Mouse (Mus musculus): ENCODE data around the gene Bcas3. TPM values are rescaled to one million over a fixed set of nuclear protein-coding genes. Genes with fewer than 3 reads are reported as not detected.
A peak's percentile ranks its signal among the peaks of the same experiment; 100 is the strongest.

Bcas3 gene
- polyA plus RNA-seq, 1 experiment from 2014 or later, result 26.0 TPM

DNA sequence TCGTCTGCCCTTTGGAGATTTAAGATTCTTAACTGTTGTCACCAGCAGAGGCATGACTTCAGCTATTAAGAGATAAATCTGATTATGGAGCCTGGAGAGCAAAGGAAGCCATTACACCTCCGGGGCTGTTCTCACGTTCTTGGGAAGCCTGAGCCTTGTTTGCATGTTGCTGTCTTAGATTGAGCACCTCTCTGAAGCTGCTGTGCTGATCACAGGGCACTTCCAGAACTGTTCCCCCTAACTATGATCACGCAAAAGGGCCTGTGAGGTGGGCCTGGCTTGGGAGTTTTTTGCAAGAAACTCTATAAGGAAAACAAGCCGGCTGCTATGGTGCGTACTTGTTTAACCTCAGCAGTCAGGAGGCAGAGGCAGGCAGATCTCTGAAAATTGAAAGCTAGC, 335.5 kb downstream of the Bcas3 start:
- 57% methylated on average over 6 of the region's 6 CpGs for WGBS
- Histone ChIP-seq H3K27ac (ENCODE audit: low read length) (no peak overlapping the region; the same call in 1 of the 2 replicates), H3K27me3 (replicated peaks; ENCODE audit: insufficient read depth, low read length) (no peaks in the 10 kb centered on the region), H3K9ac (replicated peaks; ENCODE audit: low read depth) (no peak overlapping the region), H3K9me3 (ENCODE audit: low read length) (no peaks in the 10 kb centered on the region), H3K4me1 (ENCODE audit: insufficient read depth, low read depth, low read length) (no peaks in the 10 kb centered on the region), H3K4me3 (ENCODE audit: low read depth, low read length) (no peak overlapping the region), H3K36me3 (ENCODE audit: insufficient read depth, low read length) (no peaks in the 10 kb centered on the region), H3K4me2 (replicated peaks; ENCODE audit: low read depth, low read length) (no peak overlapping the region)
- no peak for DNase-seq (ENCODE audit: low spot score)
- TF ChIP-seq CTCF (IDR thresholded peaks at IDR 0.05) (no peak), EP300 (IDR thresholded peaks at IDR 0.05) (no peak)
- ATAC-seq, result no peak

DNA sequence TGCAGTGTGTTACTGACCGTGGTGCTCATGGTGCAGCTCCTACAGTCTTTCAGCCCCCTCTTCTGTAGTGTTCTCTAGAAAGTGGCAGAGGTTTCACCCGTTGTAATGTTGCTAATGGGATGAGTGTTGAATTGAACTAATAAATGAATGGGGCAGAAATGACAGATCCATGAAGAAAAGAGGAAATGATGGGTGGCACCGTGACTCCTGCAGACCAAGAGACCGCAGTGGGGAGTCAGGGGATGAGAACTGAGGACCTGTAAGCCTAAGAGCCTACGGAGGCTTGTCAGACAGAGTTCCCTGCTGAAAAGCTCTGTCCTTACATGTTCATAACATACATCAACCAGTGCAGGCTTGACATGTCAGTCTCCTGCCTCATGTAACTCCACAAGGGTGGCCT, 336.3 kb downstream of the Bcas3 start:
- no peak for TF ChIP-seq EP300 (IDR thresholded peaks at IDR 0.05)
- no peak for TF ChIP-seq CTCF (IDR thresholded peaks at IDR 0.05)
- Histone ChIP-seq H3K9ac (replicated peaks; ENCODE audit: low read depth) (no peak overlapping the region), H3K27ac (ENCODE audit: low read length) (no peak overlapping the region), H3K36me3 (ENCODE audit: insufficient read depth, low read length) (no peaks in the 10 kb centered on the region), H3K4me1 (ENCODE audit: insufficient read depth, low read depth, low read length) (no peaks in the 10 kb centered on the region), H3K4me2 (replicated peaks; ENCODE audit: low read depth, low read length) (no peak overlapping the region), H3K9me3 (ENCODE audit: low read length) (no peaks in the 10 kb centered on the region), H3K27me3 (replicated peaks; ENCODE audit: insufficient read depth, low read length) (no peaks in the 10 kb centered on the region), H3K4me3 (ENCODE audit: low read depth, low read length) (no peak overlapping the region)
- WGBS, result 90% methylated on average over 5 of the region's 5 CpGs
- DNase-seq (ENCODE audit: low spot score) (no peak), ATAC-seq (no peak)

DNA sequence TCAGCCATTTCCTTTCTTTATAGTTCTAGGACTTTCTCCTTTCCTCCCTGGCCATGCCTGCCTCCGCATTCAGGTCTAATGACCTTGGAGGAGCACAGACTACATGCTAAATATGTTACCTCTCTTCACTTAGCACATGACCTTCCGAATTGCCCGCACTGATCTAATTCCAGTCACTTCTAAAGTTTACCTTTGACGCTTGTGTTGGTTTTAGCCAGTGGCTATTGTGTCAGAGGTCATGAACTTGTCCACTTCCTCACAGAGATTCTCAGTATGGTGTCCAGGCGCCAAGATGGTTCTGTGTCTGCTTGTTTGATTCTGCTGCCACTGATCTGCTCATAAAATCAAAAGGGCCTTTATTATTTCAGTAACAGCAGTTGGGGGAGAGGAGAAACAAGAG, 338.3 kb downstream of the Bcas3 start:
- Histone ChIP-seq H3K36me3 (ENCODE audit: insufficient read depth, low read length) (no peaks in the 10 kb centered on the region), H3K4me2 (replicated peaks; ENCODE audit: low read depth, low read length) (no peak overlapping the region), H3K9ac (replicated peaks; ENCODE audit: low read depth) (no peak overlapping the region), H3K27ac (ENCODE audit: low read length) (no peak overlapping the region), H3K27me3 (replicated peaks; ENCODE audit: insufficient read depth, low read length) (no peaks in the 10 kb centered on the region), H3K9me3 (ENCODE audit: low read length) (no peaks in the 10 kb centered on the region), H3K4me3 (ENCODE audit: low read depth, low read length) (no peak overlapping the region), H3K4me1 (ENCODE audit: insufficient read depth, low read depth, low read length) (no peaks in the 10 kb centered on the region)
- no peak for TF ChIP-seq EP300 (IDR thresholded peaks at IDR 0.05)
- no peak for TF ChIP-seq CTCF (IDR thresholded peaks at IDR 0.05)
- ATAC-seq, result no peak
- 43% methylated on average over 5 of the region's 5 CpGs for WGBS
- no peak for DNase-seq (ENCODE audit: low spot score)

DNA sequence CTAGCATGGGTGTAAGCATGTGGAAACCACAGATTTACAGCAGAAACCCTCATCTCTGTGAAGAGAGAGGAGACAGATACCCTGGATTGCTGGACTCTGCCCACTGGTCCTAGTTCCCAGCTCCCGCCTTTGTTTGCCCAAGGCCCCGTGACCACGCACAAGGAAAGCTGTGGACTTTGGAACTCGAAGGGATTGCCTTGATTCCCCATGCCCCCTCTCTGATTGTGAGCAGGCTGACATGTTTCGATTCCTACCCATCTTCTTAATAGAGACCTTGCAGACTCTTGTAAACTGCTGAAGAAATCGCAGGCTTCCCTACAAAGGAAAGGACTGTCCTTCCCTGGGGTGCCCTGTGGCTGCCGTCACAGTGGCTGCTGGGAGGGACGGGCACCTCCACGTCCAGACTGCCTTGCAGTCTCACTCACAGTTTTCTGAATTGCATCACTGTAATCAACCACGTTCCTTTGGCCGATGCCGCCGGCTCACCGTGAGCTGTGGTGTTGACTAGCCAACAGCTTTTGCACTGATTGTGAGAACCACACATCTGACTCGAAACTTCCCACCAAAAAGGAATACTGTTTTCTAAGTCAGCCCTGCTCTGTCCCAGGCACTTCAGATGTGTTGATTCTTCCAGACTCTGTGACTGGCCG, 342.8 kb downstream of the Bcas3 start:
- WGBS, result 40% methylated on average over 16 of the region's 16 CpGs
- Histone ChIP-seq H3K27ac (ENCODE audit: low read length) (0 out of 2 replicates have a peak overlapping the region, but pooled peaks have one; percentile 29), H3K4me1 (ENCODE audit: insufficient read depth, low read depth, low read length) (peaks cover 5% of the 10 kb centered on the region; the same call in 1 of the 2 replicates), H3K4me2 (replicated peaks; ENCODE audit: low read depth, low read length) (no peak overlapping the region), H3K9ac (replicated peaks; ENCODE audit: low read depth) (no peak overlapping the region), H3K36me3 (ENCODE audit: insufficient read depth, low read length) (no peaks in the 10 kb centered on the region), H3K27me3 (replicated peaks; ENCODE audit: insufficient read depth, low read length) (no peaks in the 10 kb centered on the region), H3K4me3 (ENCODE audit: low read depth, low read length) (no peak overlapping the region), H3K9me3 (ENCODE audit: low read length) (no peaks in the 10 kb centered on the region)
- DNase-seq (ENCODE audit: low spot score) (no peak), ATAC-seq (no peak)
- TF ChIP-seq EP300 (IDR thresholded peaks at IDR 0.05), result no peak
- TF ChIP-seq CTCF (IDR thresholded peaks at IDR 0.05), result no peak

DNA sequence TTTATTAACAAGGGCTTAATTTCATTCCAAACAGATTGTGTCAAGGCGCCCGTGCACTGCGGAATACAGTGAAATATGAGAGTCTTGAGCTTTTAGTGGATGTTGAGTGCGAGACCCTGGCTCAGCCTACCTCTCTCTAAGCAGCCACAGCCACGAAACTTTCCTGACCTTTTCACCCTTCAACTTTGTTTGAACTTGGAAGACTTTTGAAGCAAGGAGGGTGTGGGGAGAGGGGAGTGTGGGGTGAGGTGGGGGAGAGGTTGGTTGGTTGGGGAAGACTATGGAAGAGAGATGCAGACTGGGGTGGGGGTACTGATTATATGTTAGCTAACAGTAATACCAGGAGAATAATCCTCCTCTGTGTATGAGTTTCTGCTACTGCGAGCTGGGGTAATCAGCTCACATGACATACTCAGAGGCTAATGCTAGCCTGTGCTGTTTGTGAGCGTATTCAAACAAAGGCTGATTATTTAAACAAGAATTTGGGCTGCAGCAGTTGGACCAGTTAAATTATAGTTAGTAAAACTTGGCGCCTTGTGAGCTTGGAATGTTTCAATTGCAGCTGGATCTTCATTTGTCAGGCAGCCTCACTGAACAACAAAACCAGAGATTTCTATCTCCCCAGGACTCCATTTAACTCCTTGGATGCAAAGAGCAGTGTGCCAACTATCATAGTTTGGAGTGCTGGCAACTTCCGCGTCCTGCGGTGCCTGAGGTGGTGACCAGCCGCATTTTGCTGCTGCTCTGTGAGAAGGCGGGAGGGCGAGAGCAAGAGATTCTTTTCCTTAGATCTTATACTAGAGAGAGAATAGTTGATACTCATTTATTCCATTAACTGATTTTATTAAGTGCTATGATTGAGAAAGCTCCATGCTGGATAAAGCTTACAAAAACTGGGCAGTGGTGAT, 343.8 kb downstream of the Bcas3 start:
- H3K27me3 ChIP-seq (replicated peaks; ENCODE audit: insufficient read depth, low read length), result no peaks in the 10 kb centered on the region
- no peak overlapping the region for H3K9ac ChIP-seq (replicated peaks; ENCODE audit: low read depth)
- WGBS, result 36% methylated on average over 14 of the region's 14 CpGs
- H3K27ac ChIP-seq (ENCODE audit: low read length), result peak overlapping the region; percentile 33
- peak; percentile 44 for ATAC-seq
- DNase-seq (ENCODE audit: low spot score), result peak; percentile 51
- H3K4me1 ChIP-seq (ENCODE audit: insufficient read depth, low read depth, low read length), result peaks cover 5% of the 10 kb centered on the region; the same call in 1 of the 2 replicates
- TF ChIP-seq CTCF (IDR thresholded peaks at IDR 0.05), result no peak
- TF ChIP-seq EP300 (IDR thresholded peaks at IDR 0.05), result no peak
- no peaks in the 10 kb centered on the region for H3K9me3 ChIP-seq (ENCODE audit: low read length)
- H3K36me3 ChIP-seq (ENCODE audit: insufficient read depth, low read length), result no peaks in the 10 kb centered on the region
- H3K4me3 ChIP-seq (ENCODE audit: low read depth, low read length), result no peak overlapping the region
- H3K4me2 ChIP-seq (replicated peaks; ENCODE audit: low read depth, low read length), result no peak overlapping the region

DNA sequence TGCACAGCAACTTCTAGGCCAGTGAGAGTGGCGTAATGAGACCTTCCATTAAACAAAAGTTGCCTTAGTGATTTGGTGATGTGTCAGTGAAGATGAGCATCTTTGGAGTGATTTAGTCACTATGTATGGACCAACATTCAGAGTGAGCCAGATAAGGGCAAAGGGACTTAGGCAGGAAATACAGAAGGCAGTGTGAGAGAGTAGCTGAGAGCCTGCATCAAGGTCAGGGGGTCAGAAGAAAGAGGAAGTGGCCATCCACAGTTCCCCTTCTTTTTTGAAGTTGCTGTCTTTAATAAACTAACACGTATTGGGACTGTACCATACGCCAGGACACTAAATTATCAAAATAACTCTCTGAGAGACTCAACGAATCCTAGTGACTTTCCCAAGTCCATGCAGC, 344.5 kb downstream of the Bcas3 start:
- Histone ChIP-seq H3K4me2 (replicated peaks; ENCODE audit: low read depth, low read length) (no peak overlapping the region), H3K4me1 (ENCODE audit: insufficient read depth, low read depth, low read length) (peaks cover 5% of the 10 kb centered on the region; the same call in 1 of the 2 replicates), H3K36me3 (ENCODE audit: insufficient read depth, low read length) (no peaks in the 10 kb centered on the region), H3K4me3 (ENCODE audit: low read depth, low read length) (no peak overlapping the region), H3K27ac (ENCODE audit: low read length) (peak overlapping the region; percentile 33), H3K27me3 (replicated peaks; ENCODE audit: insufficient read depth, low read length) (no peaks in the 10 kb centered on the region), H3K9ac (replicated peaks; ENCODE audit: low read depth) (no peak overlapping the region), H3K9me3 (ENCODE audit: low read length) (no peaks in the 10 kb centered on the region)
- ATAC-seq (peak; percentile 59), DNase-seq (ENCODE audit: low spot score) (peak; percentile 59)
- WGBS, result 71% methylated on average over 4 of the region's 4 CpGs
- TF ChIP-seq EP300 (IDR thresholded peaks at IDR 0.05), result no peak
- no peak for TF ChIP-seq CTCF (IDR thresholded peaks at IDR 0.05)
